Mouse (Mus musculus) macrophage (primary cell): Measurements from ENCODE around the gene Cyp2d34. TPM values are rescaled to one million over a fixed set of nuclear protein-coding genes. Genes with fewer than 3 reads are reported as not detected.

Experiments
- H3K27ac ChIP-seq: fragments of 350-480 bp; formaldehyde crosslinking; 2 replicates; pipeline ENCODE4 v1.9.0; 2021
- H3K36me3 ChIP-seq: fragments of 350-480 bp; formaldehyde crosslinking; 2 replicates; pipeline ENCODE4 v1.9.0; 2021; ENCODE audit errors: inconsistent target
- H3K4me3 ChIP-seq: fragments of 350-480 bp; formaldehyde crosslinking; 2 replicates; pipeline ENCODE4 v1.9.0; 2021; ENCODE audit errors: inconsistent target
- H3K79me2 ChIP-seq: fragments of 350-480 bp; formaldehyde crosslinking; 2 replicates; pipeline ENCODE4 v1.9.0; 2021; ENCODE audit errors: inconsistent target
- WGBS: methylation state at CpG from one replicate; pipeline ENCODE4 v1.1.7; 2026; ENCODE audit warnings: inconsistent platforms; ENCODE audit not compliant: missing documents; 5-methylcytosine and 5-hydroxymethylcytosine counted together
- polyA plus RNA-seq: library from polyadenylated mRNA; stranded (reverse); fragments of 250-400 nt; gene quantifications from 3 replicates; pipeline ENCODE4 v1.2.4, GENCODE M21; 2018; ENCODE audit warnings: inconsistent platforms
- total RNA-seq, 78 experiments: library from RNA; depleted of rRNA; stranded (reverse); fragments of 250-400 nt; gene quantifications; 1 replicate in 9 of 78; 2 replicates in 24 of 78; 3 replicates in 43 of 78; 4 replicates in 2 of 78; pipeline ENCODE4 v1.2.4; 2018; ENCODE audit warnings: inconsistent platforms in 56 of 78

Gene Cyp2d34
- total RNA-seq (2018; cell fraction: chromatin; rRNA removed): not detected
- total RNA-seq (2018; cell fraction: cytosol; rRNA removed): not detected
- total RNA-seq (2018; cell fraction: nucleus; rRNA removed): not detected
- polyA plus RNA-seq: not detected in 3 replicates

GRCm38 (mm10) chr15:82620531-82621202 is at the start of gene Cyp2d34:
Gene Cyp2d34 (minus strand): TSS chr15:82620946.
- 90% methylated on average over 7 of the region's 7 CpGs for WGBS
- Histone ChIP-seq H3K4me3 (no peak within 1 kb of the TSS), H3K27ac (no peak within 1 kb of the TSS), H3K79me2 (no peaks in the 10 kb centered on the region), H3K36me3 (no peaks in the 10 kb centered on the region)

GRCm38 (mm10) chr15:82656346-82656745 is 35.6 kb upstream of the Cyp2d34 start:
- Histone ChIP-seq H3K79me2 (no peaks in the 10 kb centered on the region), H3K36me3 (no peaks in the 10 kb centered on the region), H3K27ac (no peak overlapping the region), H3K4me3 (no peak overlapping the region)
- 78% methylated on average over 2 of the region's 2 CpGs for WGBS

- no peak overlapping the region for H3K4me3 ChIP-seq
- WGBS: 75% methylated on average over 3 of the region's 3 CpGs
- H3K36me3 ChIP-seq: no peaks in the 10 kb centered on the region
- H3K27ac ChIP-seq: no peak overlapping the region
- H3K79me2 ChIP-seq: no peaks in the 10 kb centered on the region
These were observed 23.6 kb upstream of the Cyp2d34 start for GRCm38 (mm10) chr15:82644371-82644770.

GRCm38 (mm10) chr15:82643771-82644170 is 23.0 kb upstream of the Cyp2d34 start:
- no peaks in the 10 kb centered on the region for H3K36me3 ChIP-seq
- H3K27ac ChIP-seq: no peak overlapping the region
- H3K4me3 ChIP-seq: no peak overlapping the region
- H3K79me2 ChIP-seq: no peaks in the 10 kb centered on the region
- 90% methylated on average over 5 of the region's 5 CpGs for WGBS

- Histone ChIP-seq H3K27ac (no peak overlapping the region), H3K36me3 (no peaks in the 10 kb centered on the region), H3K79me2 (no peaks in the 10 kb centered on the region), H3K4me3 (no peak overlapping the region)
- WGBS: 75% methylated on average over 3 of the region's 3 CpGs
These were observed 22.0 kb upstream of the Cyp2d34 start for GRCm38 (mm10) chr15:82642771-82643170.

- no peak overlapping the region for H3K4me3 ChIP-seq
- H3K79me2 ChIP-seq: no peaks in the 10 kb centered on the region
- H3K36me3 ChIP-seq: no peaks in the 10 kb centered on the region
- 87% methylated on average over 2 of the region's 2 CpGs for whole genome bisulfite sequencing
- H3K27ac ChIP-seq: no peak overlapping the region
These were observed 21.2 kb upstream of the Cyp2d34 start for GRCm38 (mm10) chr15:82641921-82642320.

- H3K4me3 ChIP-seq: no peak overlapping the region
- H3K79me2 ChIP-seq: no peaks in the 10 kb centered on the region
- H3K27ac ChIP-seq: no peak overlapping the region
- H3K36me3 ChIP-seq: no peaks in the 10 kb centered on the region
- WGBS: 85% methylated on average over 5 of the region's 5 CpGs
These were observed 20.6 kb upstream of the Cyp2d34 start for GRCm38 (mm10) chr15:82641390-82641789.

GRCm38 (mm10) chr15:82640201-82640600 is 19.5 kb upstream of the Cyp2d34 start:
- H3K36me3 ChIP-seq: no peaks in the 10 kb centered on the region
- H3K27ac ChIP-seq: no peak overlapping the region
- no peak overlapping the region for H3K4me3 ChIP-seq
- H3K79me2 ChIP-seq: no peaks in the 10 kb centered on the region
- 87% methylated on average over 7 of the region's 7 CpGs for WGBS

GRCm38 (mm10) chr15:82637130-82638075 is 16.7 kb upstream of the Cyp2d34 start:
- H3K36me3 ChIP-seq: no peaks in the 10 kb centered on the region
- WGBS: 81% methylated on average over 14 of the region's 14 CpGs
- H3K79me2 ChIP-seq: no peaks in the 10 kb centered on the region
- no peak overlapping the region for H3K27ac ChIP-seq
- H3K4me3 ChIP-seq: no peak overlapping the region

- Histone ChIP-seq H3K4me3 (no peak overlapping the region), H3K79me2 (no peaks in the 10 kb centered on the region), H3K27ac (no peak overlapping the region), H3K36me3 (no peaks in the 10 kb centered on the region)
- 94% methylated on average over 1 of the region's 1 CpGs for WGBS
These were observed 14.2 kb upstream of the Cyp2d34 start for GRCm38 (mm10) chr15:82634976-82635375.

- H3K79me2 ChIP-seq: no peaks in the 10 kb centered on the region
- no peak overlapping the region for H3K4me3 ChIP-seq
- H3K27ac ChIP-seq: no peak overlapping the region
- no peaks in the 10 kb centered on the region for H3K36me3 ChIP-seq
- 8% methylated on average over 1 of the region's 1 CpGs for WGBS
These were observed 1.2 kb upstream of the Cyp2d34 start for GRCm38 (mm10) chr15:82621993-82622392.

- H3K4me3 ChIP-seq: no peak overlapping the region
- H3K79me2 ChIP-seq: no peaks in the 10 kb centered on the region
- 96% methylated on average over 9 of the region's 9 CpGs for WGBS
- no peak overlapping the region for H3K27ac ChIP-seq
- no peaks in the 10 kb centered on the region for H3K36me3 ChIP-seq
These were observed 2.3 kb downstream of the Cyp2d34 start for GRCm38 (mm10) chr15:82618362-82619020.

GRCm38 (mm10) chr15:82582621-82583020 is 38.1 kb downstream of the Cyp2d34 start:
- H3K79me2 ChIP-seq: no peaks in the 10 kb centered on the region
- H3K27ac ChIP-seq: no peak overlapping the region
- no peak overlapping the region for H3K4me3 ChIP-seq
- 89% methylated on average over 9 of the region's 9 CpGs for WGBS
- H3K36me3 ChIP-seq: no peaks in the 10 kb centered on the region

GRCm38 (mm10) chr15:82579071-82579470 is 41.7 kb downstream of the Cyp2d34 start:
- H3K79me2 ChIP-seq: no peaks in the 10 kb centered on the region
- no peak overlapping the region for H3K27ac ChIP-seq
- H3K4me3 ChIP-seq: no peak overlapping the region
- no peaks in the 10 kb centered on the region for H3K36me3 ChIP-seq
- 83% methylated on average over 2 of the region's 2 CpGs for WGBS
